Mouse (Mus musculus): Measurements from ENCODE around the gene Fam120c. TPM values are rescaled to one million over a fixed set of nuclear protein-coding genes. Genes with fewer than 3 reads are reported as not detected.
"Not testable (repeated sequence)": the region's sequence is repeated elsewhere in the genome, so short reads cannot be mapped to it uniquely, and the experiment has no call there.

Gene Fam120c
- polyA plus RNA-seq, 1 experiment: 10.4 TPM

- no peaks in the 10 kb centered on the region for H3K4me1 ChIP-seq (ENCODE audit: control insufficient read depth, insufficient read depth, low read length)
- no peak overlapping the region for H3K27ac ChIP-seq (ENCODE audit: insufficient read depth, low read length)
- TF ChIP-seq POLR2A (IDR thresholded peaks at IDR 0.05; ENCODE audit: low read depth, low read length) (no peak), CTCF (IDR thresholded peaks at IDR 0.05; ENCODE audit: borderline replicate concordance, insufficient read depth, low read length) (no peak)
- no peak overlapping the region for H3K4me3 ChIP-seq (ENCODE audit: insufficient read depth, low read length)
Observed at GRCm38 (mm10) chrX:151418801-151419200, 74.8 kb downstream of the Fam120c start.

GRCm38 (mm10) chrX:151420791-151421190 is 76.8 kb downstream of the Fam120c start:
- H3K4me3 ChIP-seq (ENCODE audit: insufficient read depth, low read length): no peak overlapping the region
- TF ChIP-seq POLR2A (IDR thresholded peaks at IDR 0.05; ENCODE audit: low read depth, low read length) (no peak), CTCF (IDR thresholded peaks at IDR 0.05; ENCODE audit: borderline replicate concordance, insufficient read depth, low read length) (no peak)
- no peaks in the 10 kb centered on the region for H3K4me1 ChIP-seq (ENCODE audit: control insufficient read depth, insufficient read depth, low read length)
- H3K27ac ChIP-seq (ENCODE audit: insufficient read depth, low read length): no peak overlapping the region

GRCm38 (mm10) chrX:151443637-151444036 is 99.7 kb downstream of the Fam120c start:
- TF ChIP-seq POLR2A (IDR thresholded peaks at IDR 0.05; ENCODE audit: low read depth, low read length) (no peak), CTCF (IDR thresholded peaks at IDR 0.05; ENCODE audit: borderline replicate concordance, insufficient read depth, low read length) (no peak)
- Histone ChIP-seq H3K4me1 (ENCODE audit: control insufficient read depth, insufficient read depth, low read length) (no peaks in the 10 kb centered on the region), H3K27ac (ENCODE audit: insufficient read depth, low read length) (no peak overlapping the region), H3K4me3 (ENCODE audit: insufficient read depth, low read length) (no peak overlapping the region)

GRCm38 (mm10) chrX:151444189-151444588 is 100.2 kb downstream of the Fam120c start:
- Histone ChIP-seq H3K4me3 (ENCODE audit: insufficient read depth, low read length) (no peak overlapping the region), H3K4me1 (ENCODE audit: control insufficient read depth, insufficient read depth, low read length) (no peaks in the 10 kb centered on the region), H3K27ac (ENCODE audit: insufficient read depth, low read length) (no peak overlapping the region)
- TF ChIP-seq CTCF (IDR thresholded peaks at IDR 0.05; ENCODE audit: borderline replicate concordance, insufficient read depth, low read length) (no peak), POLR2A (IDR thresholded peaks at IDR 0.05; ENCODE audit: low read depth, low read length) (no peak)

GRCm38 (mm10) chrX:151488128-151488527 is 144.2 kb downstream of the Fam120c start:
- TF ChIP-seq POLR2A (IDR thresholded peaks at IDR 0.05; ENCODE audit: low read depth, low read length) (no peak), CTCF (IDR thresholded peaks at IDR 0.05; ENCODE audit: borderline replicate concordance, insufficient read depth, low read length) (no peak)

GRCm38 (mm10) chrX:151493269-151493668 is 149.3 kb downstream of the Fam120c start:
- not testable (repeated sequence) for H3K27ac ChIP-seq (ENCODE audit: insufficient read depth, low read length); H3K4me1 ChIP-seq (ENCODE audit: control insufficient read depth, insufficient read depth, low read length); H3K4me3 ChIP-seq (ENCODE audit: insufficient read depth, low read length)

More at GRCm38 (mm10) chrX:151488128-151488527, 144.2 kb downstream of the Fam120c start:
- Histone ChIP-seq H3K4me1 (ENCODE audit: control insufficient read depth, insufficient read depth, low read length) (no peaks in the 10 kb centered on the region), H3K27ac (ENCODE audit: insufficient read depth, low read length) (no peak overlapping the region), H3K4me3 (ENCODE audit: insufficient read depth, low read length) (no peak overlapping the region)

DNA sequence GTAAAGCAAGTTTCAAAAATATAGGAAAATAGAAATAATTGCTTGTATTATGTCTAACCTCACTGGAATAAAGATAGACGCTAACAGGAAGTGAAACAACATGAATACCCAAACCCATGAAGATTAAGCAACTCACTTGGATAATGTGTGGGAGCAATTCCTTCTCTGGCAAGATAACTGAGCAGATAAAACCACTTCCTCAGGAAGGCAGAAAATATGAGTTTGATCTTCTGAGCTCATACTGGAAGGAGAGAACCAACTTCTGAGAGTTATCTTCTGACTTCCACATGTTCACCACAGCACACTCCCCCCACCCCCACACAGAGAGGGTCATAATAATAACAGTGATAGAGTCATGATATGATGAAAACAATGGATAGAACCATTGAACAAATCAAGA is 152.6 kb downstream of the Fam120c start:
- H3K4me3 ChIP-seq (ENCODE audit: insufficient read depth, low read length): no peak overlapping the region
- H3K27ac ChIP-seq (ENCODE audit: insufficient read depth, low read length): no peak overlapping the region
- H3K4me1 ChIP-seq (ENCODE audit: control insufficient read depth, insufficient read depth, low read length): no peaks in the 10 kb centered on the region
- TF ChIP-seq CTCF (IDR thresholded peaks at IDR 0.05; ENCODE audit: borderline replicate concordance, insufficient read depth, low read length) (no peak), POLR2A (IDR thresholded peaks at IDR 0.05; ENCODE audit: low read depth, low read length) (no peak)

DNA sequence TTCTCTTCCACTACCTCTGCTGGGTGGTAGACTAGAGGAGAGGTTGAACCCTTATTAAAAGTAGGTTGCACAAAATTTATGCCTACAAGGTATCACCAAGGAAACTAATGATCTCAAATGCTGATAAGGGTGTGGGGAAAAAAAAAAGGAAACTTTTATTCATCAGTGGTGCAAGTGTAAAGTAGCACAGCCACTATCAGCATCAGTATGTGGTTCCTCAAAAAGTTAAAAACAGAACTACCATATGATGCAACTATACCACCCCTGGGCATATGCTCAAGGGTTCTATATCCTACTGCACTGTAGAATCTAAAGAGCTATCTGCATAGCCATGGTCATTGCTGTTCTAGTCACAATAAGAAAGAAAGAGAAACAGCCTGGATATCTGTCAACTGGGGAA is 164.6 kb downstream of the Fam120c start:
- no peak for TF ChIP-seq CTCF (IDR thresholded peaks at IDR 0.05; ENCODE audit: borderline replicate concordance, insufficient read depth, low read length)
- TF ChIP-seq POLR2A (IDR thresholded peaks at IDR 0.05; ENCODE audit: low read depth, low read length): no peak
- Histone ChIP-seq H3K27ac (ENCODE audit: insufficient read depth, low read length) (no peak overlapping the region), H3K4me1 (ENCODE audit: control insufficient read depth, insufficient read depth, low read length) (no peaks in the 10 kb centered on the region), H3K4me3 (ENCODE audit: insufficient read depth, low read length) (no peak overlapping the region)

DNA sequence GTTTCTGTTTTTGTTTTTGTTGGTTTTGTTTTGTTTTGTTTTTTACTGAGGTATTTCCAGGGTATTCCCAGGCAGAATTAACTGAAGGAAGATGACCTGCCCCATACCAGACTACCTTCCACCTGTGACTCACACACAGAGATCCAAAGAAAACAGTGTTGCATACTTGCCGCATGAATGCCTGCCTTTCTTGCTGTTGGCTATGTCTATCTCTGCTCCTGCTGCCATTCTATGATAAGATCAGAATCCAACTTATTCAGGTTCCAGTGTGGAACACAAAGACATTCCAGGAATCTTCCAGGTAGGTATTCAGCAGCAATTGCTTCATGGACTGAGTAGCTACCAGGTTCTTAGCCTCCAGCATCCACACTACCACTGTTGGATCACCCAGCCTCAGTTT is 165.9 kb downstream of the Fam120c start:
- no peak for TF ChIP-seq POLR2A (IDR thresholded peaks at IDR 0.05; ENCODE audit: low read depth, low read length)
- TF ChIP-seq CTCF (IDR thresholded peaks at IDR 0.05; ENCODE audit: borderline replicate concordance, insufficient read depth, low read length): no peak
- Histone ChIP-seq H3K27ac (ENCODE audit: insufficient read depth, low read length) (no peak overlapping the region), H3K4me3 (ENCODE audit: insufficient read depth, low read length) (no peak overlapping the region)

GRCm38 (mm10) chrX:151513066-151513465 is 169.1 kb downstream of the Fam120c start:
- no peak overlapping the region for H3K4me3 ChIP-seq (ENCODE audit: insufficient read depth, low read length)
- TF ChIP-seq CTCF (IDR thresholded peaks at IDR 0.05; ENCODE audit: borderline replicate concordance, insufficient read depth, low read length) (no peak), POLR2A (IDR thresholded peaks at IDR 0.05; ENCODE audit: low read depth, low read length) (no peak)
- H3K4me1 ChIP-seq (ENCODE audit: control insufficient read depth, insufficient read depth, low read length): no peaks in the 10 kb centered on the region
- no peak overlapping the region for H3K27ac ChIP-seq (ENCODE audit: insufficient read depth, low read length)

More for the DNA sequence above, 165.9 kb downstream of the Fam120c start:
- no peaks in the 10 kb centered on the region for H3K4me1 ChIP-seq (ENCODE audit: control insufficient read depth, insufficient read depth, low read length)

GRCm38 (mm10) chrX:151513694-151514093 is 169.7 kb downstream of the Fam120c start:
- TF ChIP-seq CTCF (IDR thresholded peaks at IDR 0.05; ENCODE audit: borderline replicate concordance, insufficient read depth, low read length) (no peak), POLR2A (IDR thresholded peaks at IDR 0.05; ENCODE audit: low read depth, low read length) (no peak)
- Histone ChIP-seq H3K4me1 (ENCODE audit: control insufficient read depth, insufficient read depth, low read length) (no peaks in the 10 kb centered on the region), H3K27ac (ENCODE audit: insufficient read depth, low read length) (no peak overlapping the region), H3K4me3 (ENCODE audit: insufficient read depth, low read length) (no peak overlapping the region)

Measured in embryonic fibroblast, embryonic 13.5 days (primary cell).